Mouse (Mus musculus) thymus, adult 2 months (tissue): Measurements from ENCODE around the gene Gabarap.

ENCODE experiments used
- CTCF ChIP-seq: fragments of 200-500 bp; IDR thresholded peaks from 2 replicates; pipeline ENCODE4 v1.5.1; 2012; ENCODE audit warnings: mild to moderate bottlenecking, control low read depth, low read length, moderate library complexity, borderline replicate concordance; ENCODE audit not compliant: control insufficient read depth, poor library complexity, insufficient read depth; ENCODE audit errors: extremely low read depth
- POLR2A ChIP-seq: fragments of 200-500 bp; IDR thresholded peaks from 2 replicates; pipeline ENCODE4 v1.6.1; 2012; ENCODE audit warnings: mild to moderate bottlenecking, low read length, control low read depth, moderate library complexity; ENCODE audit not compliant: control insufficient read depth, poor library complexity, insufficient read depth; ENCODE audit errors: extremely low read depth

GRCm38 (mm10) chr11:69964650-69965270 lies 26.2 kb upstream of the Gabarap start, which contains the start of gene Cldn7:
- TF ChIP-seq POLR2A (no peak), CTCF (no peak)
